Mouse (Mus musculus): ENCODE results near the gene Emilin1.

Gene Emilin1

GRCm38 (mm10) chr5:30927945-30928529 lies 14.8 kb downstream of the Emilin1 start:
- DNase-seq = no peak

- no peak for DNase-seq
These were observed 16.9 kb downstream of the Emilin1 start for GRCm38 (mm10) chr5:30930121-30930520.

GRCm38 (mm10) chr5:30930846-30931245 lies 17.6 kb downstream of the Emilin1 start:
- DNase-seq = no peak

GRCm38 (mm10) chr5:30931378-30931777 lies 18.2 kb downstream of the Emilin1 start:
- DNase-seq = no peak

GRCm38 (mm10) chr5:30933705-30934104 lies 20.5 kb downstream of the Emilin1 start:
- no peak for DNase-seq

- no peak for DNase-seq
These were observed 21.7 kb downstream of the Emilin1 start for GRCm38 (mm10) chr5:30934725-30935461.

GRCm38 (mm10) chr5:30943004-30943403 lies 29.8 kb downstream of the Emilin1 start:
- no peak for DNase-seq

- DNase-seq = no peak
These were observed 31.1 kb downstream of the Emilin1 start for GRCm38 (mm10) chr5:30944344-30944743.

GRCm38 (mm10) chr5:30944956-30945781 lies 32.0 kb downstream of the Emilin1 start, which contains the start of gene Cgref1:
Cgref1 (minus strand) TSS chr5:30945591.
- no peak for DNase-seq

GRCm38 (mm10) chr5:30948620-30949019 lies 35.4 kb downstream of the Emilin1 start:
- no peak for DNase-seq

GRCm38 (mm10) chr5:30949654-30950326 lies 36.6 kb downstream of the Emilin1 start:
- DNase-seq = peak; percentile 93

GRCm38 (mm10) chr5:30950451-30950850 lies 37.2 kb downstream of the Emilin1 start:
- DNase-seq = no peak

- DNase-seq = no peak
These were observed 37.7 kb downstream of the Emilin1 start for GRCm38 (mm10) chr5:30950922-30951321.

GRCm38 (mm10) chr5:30951706-30952105 lies 38.5 kb downstream of the Emilin1 start:
- DNase-seq = no peak

- no peak for DNase-seq
These were observed 39.3 kb downstream of the Emilin1 start for GRCm38 (mm10) chr5:30952551-30952950.

GRCm38 (mm10) chr5:30954065-30954464 lies 40.9 kb downstream of the Emilin1 start:
- DNase-seq = no peak

- no peak for DNase-seq
These were observed 41.4 kb downstream of the Emilin1 start for GRCm38 (mm10) chr5:30954556-30954955.

GRCm38 (mm10) chr5:30955751-30956150 lies 42.5 kb downstream of the Emilin1 start:
- DNase-seq = no peak

GRCm38 (mm10) chr5:30957891-30958290 lies 44.7 kb downstream of the Emilin1 start:
- no peak for DNase-seq

- no peak for DNase-seq
These were observed 46.1 kb downstream of the Emilin1 start for GRCm38 (mm10) chr5:30959198-30959854.

GRCm38 (mm10) chr5:30959966-30960501 lies 46.8 kb downstream of the Emilin1 start, which contains the start of gene Preb:
Preb (minus strand) TSS chr5:30960361.
- peak; percentile 97 for DNase-seq

GRCm38 (mm10) chr5:30960814-30961213 lies 47.6 kb downstream of the Emilin1 start:
- no peak for DNase-seq
